Mouse (Mus musculus): Measurements from ENCODE around the gene Tuba8. TPM values are rescaled to one million over a fixed set of nuclear protein-coding genes. Genes with fewer than 3 reads are reported as not detected.

The Tuba8 gene
- not detected in 4 replicates for total RNA-seq (2023)

DNA sequence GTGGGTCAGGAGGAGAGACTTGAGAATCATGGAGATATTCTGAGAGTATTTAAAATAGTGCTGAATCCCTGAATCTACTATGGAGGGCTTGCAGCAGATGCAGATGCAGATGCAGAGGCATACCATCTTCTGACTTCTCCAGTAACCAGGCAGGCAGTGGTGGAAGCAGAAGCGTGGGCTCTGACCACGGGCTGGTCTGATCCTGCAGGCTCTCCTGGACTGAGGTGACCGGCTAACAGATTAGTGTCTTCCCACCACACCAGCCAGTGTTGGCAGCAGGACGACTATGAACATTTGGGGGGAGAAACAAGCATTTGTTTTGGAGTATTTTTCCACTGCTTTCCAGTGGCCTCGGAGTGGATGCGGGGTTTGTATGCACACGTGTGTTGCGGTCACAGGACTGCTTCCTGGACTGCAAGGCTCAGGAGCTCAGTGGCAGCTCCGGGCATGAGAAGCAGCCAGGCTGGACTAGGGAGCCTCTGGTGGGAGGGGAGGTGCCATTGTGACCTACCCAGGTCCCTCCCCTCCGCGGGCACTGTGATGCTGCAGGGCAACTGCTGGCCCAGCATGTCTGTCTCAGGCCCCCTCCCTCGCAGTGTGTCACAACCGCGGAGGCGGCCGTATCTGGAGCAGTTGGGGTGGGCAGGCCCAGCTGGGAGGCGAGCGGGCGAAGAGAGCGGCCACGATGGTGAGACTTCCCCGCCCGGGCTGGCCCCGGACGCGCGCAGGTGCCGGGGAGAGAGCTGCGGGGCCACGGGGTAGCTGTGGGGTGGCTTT lies at the start of gene Tuba8:
Tuba8 (plus strand) TSS at position 548 of the 777 bp plus-strand sequence.

DNA sequence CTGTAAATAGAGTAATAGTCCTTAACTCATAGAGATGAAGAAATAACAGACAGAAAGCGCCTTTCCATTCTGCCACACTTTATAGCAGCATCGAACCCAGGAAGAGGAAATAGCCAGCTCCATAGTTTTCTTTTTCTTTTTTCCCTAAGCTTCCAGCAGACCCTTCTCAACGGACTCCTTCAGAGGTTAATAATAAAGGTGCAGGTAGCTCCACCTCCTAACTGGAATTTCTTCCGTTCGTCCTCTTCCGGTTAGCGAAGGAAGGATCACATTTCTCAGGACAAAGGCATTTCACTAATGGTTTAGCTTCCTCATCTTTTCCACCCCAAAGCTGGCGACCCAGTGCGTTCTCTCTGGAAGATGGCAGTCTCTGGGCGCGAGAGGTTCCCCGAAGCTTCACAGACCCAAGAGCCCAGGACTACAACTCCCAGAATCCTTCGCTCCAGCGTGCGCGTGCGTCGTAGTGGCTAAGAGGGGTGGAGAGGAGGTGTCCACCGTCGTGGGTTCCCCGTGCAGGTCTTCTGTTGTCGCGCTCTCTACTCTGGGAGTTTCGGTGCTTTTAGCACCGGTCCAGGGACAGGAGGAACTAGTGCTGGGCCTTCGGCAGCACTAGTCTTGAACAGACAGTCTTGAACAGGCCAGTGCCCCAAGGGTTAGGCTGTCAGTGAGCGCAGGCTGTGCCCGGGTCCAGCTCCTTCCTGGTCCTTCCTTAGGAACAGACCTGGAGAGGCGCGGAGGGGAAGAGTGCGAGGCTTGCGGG lies 26.9 kb upstream of the Tuba8 start, which contains the start of gene Pex26:
Pex26 (plus strand) TSS at position 254 of the 760 bp plus-strand sequence.

DNA sequence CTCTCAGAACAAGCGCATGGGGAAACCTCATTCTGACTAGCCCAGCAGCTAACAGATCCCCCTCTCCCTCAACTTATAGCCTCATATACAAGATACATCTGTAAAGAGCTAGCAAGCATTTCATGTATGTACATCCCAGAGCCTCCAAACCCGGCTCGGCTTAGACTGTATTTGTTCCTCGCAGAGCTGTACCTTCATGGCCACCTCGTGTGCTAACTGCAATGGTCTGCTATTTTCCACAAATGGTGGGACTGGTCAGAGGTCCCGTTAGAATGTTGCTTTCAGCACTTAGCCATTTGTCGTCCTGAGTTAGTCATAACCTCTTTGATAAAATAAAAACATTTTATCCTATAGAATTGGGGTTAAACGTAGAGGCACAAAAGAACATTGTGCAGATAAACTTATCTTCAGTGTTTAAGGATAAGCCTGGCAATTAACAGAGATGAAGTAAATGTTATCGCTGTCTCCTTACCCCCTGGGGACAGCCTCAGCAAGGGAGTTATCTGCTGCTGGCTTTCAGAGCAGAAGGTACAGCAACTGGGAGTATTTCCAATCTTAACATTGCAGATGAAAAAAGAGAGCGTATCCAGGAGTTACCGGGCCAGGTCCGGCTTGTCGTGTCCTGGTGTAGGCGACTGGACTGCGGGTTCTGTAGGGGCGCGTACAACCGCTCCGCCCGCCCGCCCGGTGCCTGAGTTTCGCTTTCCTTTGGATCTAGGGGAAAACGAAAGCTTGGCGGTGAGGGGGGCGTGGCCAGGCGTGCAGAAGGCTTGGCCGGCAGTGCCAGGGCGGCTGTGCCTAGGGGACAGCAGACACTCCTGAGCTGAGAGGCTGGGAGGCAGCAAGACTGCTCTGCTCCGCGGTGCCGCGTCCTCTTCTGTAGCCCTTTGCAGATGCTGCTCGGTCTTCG lies 34.9 kb downstream of the Tuba8 start, which contains the start of gene Usp18:
Usp18 (plus strand) TSS at position 780 of the 910 bp plus-strand sequence.

Other genes with a start within 250 kb of the Tuba8 start
- 28.2 to 34.2 TPM (median 30.1 TPM) in 4 replicates for gene Mical3, start 79.7 kb upstream of the Tuba8 start, total RNA-seq (2023)
- 6.9 to 10.9 TPM (median 7.9 TPM) in 4 replicates for gene Pex26, start 27.0 kb upstream of the Tuba8 start, total RNA-seq (2023)
- 4.5 to 5.6 TPM (median 5.2 TPM) in 4 replicates for gene Usp18, start 35.2 kb downstream of the Tuba8 start, total RNA-seq (2023)
- gene Slc6a13, start 89.5 kb downstream of the Tuba8 start, total RNA-seq (2023) = 0.26 to 0.41 TPM in 2 of 4 replicates, not detected in the others
- gene Slc6a12, start 132.4 kb downstream of the Tuba8 start, total RNA-seq (2023) = 0.69 TPM in 1 of 4 replicates, not detected in the others

Measured in B cell, adult 62 days (primary cell).